9 mouse cellular contexts compared by ENCODE assay signal in the genomic region with DNA sequence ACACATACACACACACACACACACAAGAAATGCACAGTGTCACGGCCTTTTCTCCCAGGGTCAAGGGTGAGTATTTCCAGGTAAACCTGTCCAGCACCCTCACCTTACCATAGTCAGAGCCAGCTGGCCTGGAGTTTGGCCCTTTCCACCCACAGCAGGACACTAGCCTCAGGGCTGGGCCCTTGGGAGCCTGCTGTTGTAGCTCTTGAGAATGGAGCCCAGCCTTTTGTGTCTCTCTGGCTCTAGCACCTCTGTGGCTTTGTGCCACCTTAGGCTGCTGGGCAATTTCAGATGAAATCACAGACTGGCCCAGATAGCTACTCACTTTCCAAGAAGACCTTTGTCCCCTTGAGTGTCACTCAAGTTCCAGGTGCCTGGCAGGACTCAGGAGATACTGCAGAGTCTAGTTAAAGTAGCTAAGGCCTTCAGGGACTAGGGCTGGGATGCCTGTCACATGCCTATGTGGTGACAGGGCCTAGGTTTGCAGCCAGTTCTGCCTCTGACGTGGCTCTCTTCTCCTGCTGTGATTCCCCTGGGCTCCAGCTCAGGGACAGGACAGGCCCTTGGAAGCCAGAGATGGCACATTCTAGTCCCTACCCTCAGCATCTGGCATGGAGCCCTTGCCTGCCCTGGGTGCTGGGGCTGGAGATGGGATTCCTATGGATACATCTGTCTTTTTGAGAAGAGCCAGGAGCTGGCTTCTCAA. TPM values are rescaled to one million over a fixed set of nuclear protein-coding genes. Genes with fewer than 3 reads are reported as not detected.
DNase-seq lines count a peak whose midpoint lies in the region; ATAC-seq lines count a peak whose summit lies in the region.
"Had no signal": no experiment of that assay in that cellular context is flagged by ENCODE, and none has a peak within 500 bp of the region (broad histone marks: within the 10 kb centered on the region; RNA-seq: fewer than 3 reads in every experiment).

No protein-coding gene starts in this region.

- H3K27ac ChIP-seq in intestine, embryonic 15.5 days, result 0 out of 2 replicates have a peak overlapping the region, but pooled peaks have one; percentile 40

- WGBS in intestine, embryonic 15.5 days, result 79% methylated on average over 2 of the region's 2 CpGs

- H3K27me3 ChIP-seq in intestine, embryonic 15.5 days (replicated peaks), result no peaks in the 10 kb centered on the region

- DNase-seq in kidney, adult 11 months, result peak; percentile 60
- DNase-seq in kidney, adult 18-20 months, result no peak
- DNase-seq in heart, adult 11 months, result peak; percentile 99
- DNase-seq in skeletal muscle tissue, adult 2 months (ENCODE audit: low read depth, low spot score), result peak; percentile 52
- no peak for DNase-seq in thymus, postnatal 36 days
- DNase-seq in spleen, postnatal 14 days (ENCODE audit: low spot score in 2 of 2), result no peak
- DNase-seq in thymus, adult 18-20 months, result no peak

- H3K4me3 ChIP-seq in intestine, embryonic 15.5 days (replicated peaks), result no peak overlapping the region

- peak overlapping the region; percentile 51; the same call in 1 of the 2 replicates for H3K4me2 ChIP-seq in intestine, embryonic 15.5 days (replicated peaks)

- H3K9me3 ChIP-seq in intestine, embryonic 15.5 days, result no peaks in the 10 kb centered on the region

- peak; percentile 25; the same call in 1 of the 2 replicates for ATAC-seq in intestine, embryonic 15.5 days
- ATAC-seq: CD4-positive, CD25-positive, alpha-beta regulatory T cell, adult 4 months had no signal

- H3K9ac ChIP-seq in intestine, embryonic 15.5 days, result peak overlapping the region; percentile 46

- peaks cover 34% of the 10 kb centered on the region for H3K4me1 ChIP-seq in intestine, embryonic 15.5 days (replicated peaks)

- H3K36me3 ChIP-seq in intestine, embryonic 15.5 days, result peaks cover 22% of the 10 kb centered on the region

RNA-seq across cellular contexts. Expression of gene Tmem120a, which starts 17.5 kb away (rescaled TPM):
- 44.8 and 52.8 TPM in 2 replicates for polyA plus RNA-seq in intestine, embryonic 15.5 days (2015; fragmentation: Nextera tagmentation; extraction: Ambion mirVana)

RNA-seq across cellular contexts. Expression of gene Styxl1, which starts 51.4 kb away (rescaled TPM):
- 0.24 and 0.30 TPM in 2 replicates for polyA plus RNA-seq in intestine, embryonic 15.5 days (2015; fragmentation: Nextera tagmentation; extraction: Ambion mirVana)

RNA-seq across cellular contexts. Expression of gene Mdh2, which starts 51.5 kb away (rescaled TPM):
- polyA plus RNA-seq in intestine, embryonic 15.5 days (2015; fragmentation: Nextera tagmentation; extraction: Ambion mirVana), result 688 and 736 TPM in 2 replicates

RNA-seq across cellular contexts. Expression of gene Por, which starts 57.0 kb away (rescaled TPM):
- polyA plus RNA-seq in intestine, embryonic 15.5 days (2015; fragmentation: Nextera tagmentation; extraction: Ambion mirVana), result 86.0 TPM in 2 replicates

Comparison
In these comparisons a context has a peak if more than half of its experiments do, and no peak if none do; other contexts are left out.
1. DNase-seq: peak in kidney, adult 11 months (single experiment), heart, adult 11 months (single experiment) and skeletal muscle tissue, adult 2 months (single experiment); none in kidney, adult 18-20 months (single experiment), thymus, postnatal 36 days (0 of 2), spleen, postnatal 14 days (0 of 2) and thymus, adult 18-20 months (0 of 2).